Mouse (Mus musculus) granulocyte monocyte progenitor cell, adult 5-6 weeks (primary cell): ENCODE measurements around the gene Kif1b. TPM values are rescaled to one million over a fixed set of nuclear protein-coding genes. Genes with fewer than 3 reads are reported as not detected.
"Not testable (repeated sequence)": the region's sequence is repeated elsewhere in the genome, so short reads cannot be mapped to it uniquely, and the experiment has no call there.

ENCODE experiments used
- ATAC-seq: replicated peaks from 2 replicates; pipeline ENCODE4 v1.8.0; 2016; ENCODE audit warnings: mild to moderate bottlenecking, moderate TSS enrichment, inconsistent platforms; ENCODE audit not compliant: poor library complexity, severe bottlenecking
- total RNA-seq, 2 experiments: library from RNA; stranded (forward) in 1 of 2; stranded (reverse) in 1 of 2; fragments of 200-712, 200-1000 nt in 1 of 2; fragments of >200 nt in 1 of 2; fragmentation: Nextera tagmentation in 1 of 2; gene quantifications; 2 replicates each; pipeline ENCODE4 v1.2.3; 2014 to 2017

Kif1b gene
- total RNA-seq, 2 experiments from 2014 or later, result 24.2 to 26.3 TPM

DNA sequence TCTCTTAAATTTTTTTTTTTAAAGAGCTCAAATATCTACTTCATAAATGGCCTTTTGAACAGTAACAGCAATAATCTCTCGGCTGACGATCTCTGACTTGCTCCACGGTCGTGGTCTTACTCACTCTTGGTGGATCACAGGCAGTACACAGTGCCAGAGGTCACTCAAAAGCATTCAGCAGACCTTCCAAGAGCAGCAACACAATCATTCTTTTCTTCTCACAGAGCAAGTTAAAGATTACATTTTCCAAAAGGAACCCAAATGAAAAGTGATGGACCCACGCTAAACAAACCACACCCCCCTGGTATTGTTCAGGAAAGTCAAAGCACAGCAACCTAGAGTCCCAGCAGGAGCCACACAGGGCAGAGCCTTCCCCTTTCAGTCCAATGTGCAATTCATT is 130.4 kb downstream of the Kif1b start:
- no peak for ATAC-seq

DNA sequence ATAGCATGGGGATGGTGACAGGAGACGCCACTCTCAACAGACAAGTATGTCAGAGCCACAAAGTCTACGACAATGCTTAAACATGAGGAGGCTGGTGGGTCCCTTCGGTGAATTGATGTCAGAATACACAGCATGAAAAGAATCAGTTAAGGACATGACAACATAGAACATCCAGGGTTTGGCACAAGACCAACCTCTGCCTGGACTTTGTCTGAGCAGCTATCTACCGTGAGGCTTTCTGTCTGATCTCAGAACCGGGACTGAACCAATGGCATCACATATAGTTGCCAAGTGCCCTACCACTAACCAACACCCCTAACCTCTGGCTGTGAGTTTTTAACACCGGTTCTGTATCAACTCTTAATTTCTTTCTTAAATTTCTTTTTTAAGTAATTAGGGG is 130.8 kb downstream of the Kif1b start:
- ATAC-seq, result no peak

DNA sequence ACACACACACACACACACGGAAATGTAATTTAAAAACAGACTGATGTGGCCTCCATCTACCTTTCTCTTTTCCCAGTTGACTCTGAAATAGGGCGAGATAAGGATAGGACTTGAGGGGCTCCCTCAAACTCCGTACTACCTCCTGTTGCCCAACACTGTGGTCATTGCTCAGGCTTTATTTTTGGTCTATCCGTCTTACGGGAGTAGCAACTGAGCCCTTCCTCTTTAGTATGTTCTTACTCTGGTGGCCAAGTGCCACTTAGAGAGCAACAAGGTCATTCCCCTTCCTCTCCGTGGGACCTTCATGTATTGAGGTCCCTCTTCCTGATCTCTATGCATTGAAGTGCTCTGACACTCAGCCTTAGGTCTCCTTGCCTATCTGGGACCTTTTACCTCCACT is 133.8 kb downstream of the Kif1b start:
- ATAC-seq, result peak; percentile 81

DNA sequence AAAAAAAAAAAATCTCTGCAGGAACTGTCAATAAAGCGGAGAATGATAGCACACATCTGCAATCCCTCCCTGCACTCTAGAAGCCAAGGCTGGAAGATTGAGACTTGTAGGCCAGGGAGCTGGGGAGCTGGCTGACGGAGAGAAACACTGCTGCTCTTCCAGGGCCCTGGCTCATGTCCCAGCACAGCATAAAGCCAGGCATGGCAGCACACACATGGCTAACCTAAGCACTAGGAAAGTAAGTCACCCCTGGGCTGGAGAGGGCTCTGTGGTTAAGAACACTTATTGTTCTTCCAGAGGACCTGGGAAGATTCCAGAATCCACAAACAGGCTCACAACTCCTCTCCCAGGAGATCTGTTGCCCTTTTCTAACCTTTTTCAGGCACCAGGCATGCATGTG is 134.8 kb downstream of the Kif1b start:
- ATAC-seq, result no peak

DNA sequence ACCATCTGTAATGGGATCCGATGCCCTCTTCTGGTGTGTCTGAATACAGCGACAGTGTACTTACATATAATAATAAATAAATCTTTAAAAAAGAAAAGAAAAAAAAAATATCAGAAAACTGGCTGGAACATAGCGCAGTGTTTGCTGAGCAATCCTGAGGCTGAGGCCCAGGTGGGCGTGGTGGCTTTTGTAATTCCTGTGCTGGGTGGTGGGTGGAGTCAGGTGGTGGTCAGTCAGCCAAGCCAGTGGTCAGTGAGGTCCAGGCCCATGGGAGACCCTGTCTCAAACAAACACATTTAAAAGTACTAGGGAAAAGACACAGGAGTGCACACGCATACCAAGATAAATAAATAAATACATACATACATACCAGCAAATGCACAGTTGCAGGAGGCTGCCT is 135.4 kb downstream of the Kif1b start:
- no peak for ATAC-seq

DNA sequence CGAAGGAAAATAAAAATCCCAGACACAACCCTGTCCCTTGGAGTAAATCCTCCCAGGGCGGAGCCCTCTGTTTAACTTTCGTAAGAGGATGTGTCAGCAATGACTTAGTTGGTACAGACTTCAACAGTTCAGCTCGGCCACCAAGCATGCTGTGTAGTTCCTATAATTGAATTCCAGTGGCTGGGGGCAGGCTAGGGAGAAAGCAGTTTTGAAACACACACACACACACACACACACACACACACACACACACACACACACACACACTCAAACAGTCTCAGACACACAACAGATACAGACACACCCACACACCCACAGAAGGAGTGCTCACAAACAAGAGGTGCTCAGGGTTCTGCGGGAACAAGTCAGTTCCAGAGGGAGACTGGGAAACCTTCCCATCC is 135.9 kb downstream of the Kif1b start:
- ATAC-seq, result peak; percentile 48

DNA sequence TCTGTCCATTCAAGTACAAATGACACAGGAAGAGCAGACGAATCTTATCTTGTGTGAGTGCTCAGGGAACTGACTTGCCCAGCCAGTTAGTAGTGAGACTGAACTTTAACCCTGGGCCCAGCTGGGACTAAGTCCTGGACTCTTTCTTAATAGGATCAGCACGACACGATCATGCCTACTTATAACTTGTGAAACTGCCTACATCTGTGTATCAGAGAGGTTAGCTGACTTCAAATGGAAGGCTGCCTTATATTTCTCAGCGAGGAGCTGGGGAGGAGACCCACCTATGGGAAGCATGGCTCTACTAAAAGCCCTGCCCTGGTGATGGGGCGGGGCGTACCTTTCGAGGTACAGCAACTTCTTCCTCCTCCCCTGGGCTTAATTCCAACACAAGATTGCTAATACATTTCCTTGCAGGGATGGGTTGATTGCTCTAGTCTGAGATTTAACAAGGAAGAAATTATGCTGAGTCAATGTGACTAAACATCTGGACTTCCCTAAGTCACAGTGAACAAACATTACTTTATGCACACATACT is 137.0 kb downstream of the Kif1b start:
- peak; percentile 35 for ATAC-seq

DNA sequence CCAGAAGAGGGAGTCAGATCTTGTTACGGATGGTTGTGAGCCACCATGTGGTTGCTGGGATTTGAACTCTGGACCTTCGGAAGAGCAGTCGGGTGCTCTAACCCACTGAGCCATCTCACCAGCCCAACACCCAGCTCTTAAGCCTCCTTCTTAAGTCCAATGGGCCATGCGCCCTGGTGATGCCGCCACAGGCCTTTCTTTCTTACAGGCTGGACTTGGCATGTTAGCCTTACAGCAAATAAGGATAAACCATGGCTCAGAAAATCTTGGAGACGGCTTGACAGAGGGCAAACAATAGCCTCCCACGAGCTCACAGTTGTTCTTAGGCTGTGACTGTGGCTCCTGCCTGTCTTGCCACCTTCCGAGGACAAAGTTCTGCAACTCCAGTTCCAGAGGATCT is 137.6 kb downstream of the Kif1b start:
- not testable (repeated sequence) for ATAC-seq

DNA sequence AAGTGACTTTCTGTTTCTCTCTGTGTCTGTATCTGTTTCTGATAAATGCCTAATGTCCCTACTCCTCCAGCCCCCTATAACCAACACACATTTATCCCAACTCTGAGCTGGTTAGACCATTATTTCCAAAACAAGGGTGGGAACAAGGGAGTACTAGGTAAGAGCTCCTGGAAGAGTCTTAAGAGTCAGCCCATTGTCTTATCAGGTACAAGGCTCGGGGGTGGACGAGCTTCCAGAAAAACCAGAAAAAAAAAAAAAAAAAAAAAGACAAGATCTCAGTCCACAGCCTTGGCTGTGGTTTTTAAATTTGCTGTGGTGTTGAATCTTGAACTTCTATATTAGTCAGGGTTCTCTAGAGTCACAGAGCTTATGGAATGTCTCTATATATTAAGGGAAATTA is 139.5 kb downstream of the Kif1b start:
- ATAC-seq, result no peak

DNA sequence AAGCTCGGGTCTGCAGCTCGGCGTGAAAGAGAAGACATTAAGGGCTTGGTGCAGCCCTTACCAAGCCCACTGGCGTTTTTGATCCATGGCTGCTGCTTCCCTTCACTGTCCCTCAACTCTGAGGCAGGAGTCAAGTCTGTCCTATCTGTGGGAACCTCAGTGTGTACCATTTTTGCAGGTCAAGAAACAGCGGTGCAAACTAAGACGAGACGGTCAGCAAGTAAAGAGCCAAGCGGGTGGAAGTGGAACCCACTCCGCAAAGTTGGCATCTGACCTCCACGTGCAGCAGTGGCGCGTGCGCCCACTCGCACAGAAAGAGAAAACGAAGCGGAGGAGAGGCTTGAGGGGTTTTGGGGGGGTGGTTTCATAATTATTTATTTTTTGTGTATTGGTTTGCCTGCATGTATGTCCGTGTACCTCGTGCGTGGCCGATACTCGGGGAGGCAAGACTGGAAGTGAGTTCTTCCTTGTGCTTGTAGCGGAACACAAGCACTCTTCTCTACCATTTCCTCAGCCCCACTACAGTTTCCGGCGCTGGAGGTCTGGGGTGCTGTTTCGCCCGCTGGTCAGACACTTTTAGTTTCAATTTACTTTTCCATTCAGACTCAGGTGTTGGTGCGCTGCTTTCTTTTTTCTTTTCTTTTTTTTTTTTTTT is 140.4 kb downstream of the Kif1b start:
- peak; percentile 26 for ATAC-seq

DNA sequence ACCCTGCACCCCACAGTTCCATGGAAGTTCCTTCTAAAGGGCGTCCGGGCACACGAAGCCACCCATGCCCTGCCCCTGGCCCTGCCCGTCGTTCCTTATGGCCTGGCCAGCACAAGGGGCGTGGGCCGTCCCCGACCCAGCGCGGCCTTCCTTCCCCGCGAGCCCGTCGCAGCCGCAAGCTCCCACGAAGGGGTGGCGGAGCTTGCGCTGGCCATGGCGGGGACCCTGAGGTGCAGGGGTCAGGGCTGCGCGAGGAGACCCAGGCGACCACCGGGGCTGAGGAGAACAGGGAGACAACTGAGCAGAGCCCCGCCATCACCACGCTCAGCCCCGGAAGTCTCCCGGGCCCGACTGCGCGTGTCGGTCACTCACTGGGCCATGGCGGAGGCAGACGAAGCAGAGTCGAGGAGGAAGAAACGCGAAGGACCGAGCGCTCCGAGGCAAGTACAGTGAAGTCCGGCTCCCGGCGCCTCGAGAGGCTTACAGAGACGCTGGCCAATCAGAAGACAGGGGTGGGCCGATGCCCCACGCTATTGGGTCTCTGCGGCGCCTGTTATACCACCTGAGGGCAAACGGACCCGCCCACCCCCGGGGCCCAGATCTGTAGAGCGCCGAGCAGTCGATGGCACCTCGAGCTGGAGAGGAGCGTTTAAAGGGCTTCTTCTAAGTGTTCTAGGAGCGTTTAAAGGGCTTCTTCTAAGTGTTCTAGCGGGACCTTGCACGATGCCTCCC is 141.1 kb downstream of the Kif1b start, which contains the start of gene Pgd:
Gene Pgd, minus strand, starts transcription at position 557 of the 732 bp plus-strand sequence.
- ATAC-seq, result peak; percentile 89

DNA sequence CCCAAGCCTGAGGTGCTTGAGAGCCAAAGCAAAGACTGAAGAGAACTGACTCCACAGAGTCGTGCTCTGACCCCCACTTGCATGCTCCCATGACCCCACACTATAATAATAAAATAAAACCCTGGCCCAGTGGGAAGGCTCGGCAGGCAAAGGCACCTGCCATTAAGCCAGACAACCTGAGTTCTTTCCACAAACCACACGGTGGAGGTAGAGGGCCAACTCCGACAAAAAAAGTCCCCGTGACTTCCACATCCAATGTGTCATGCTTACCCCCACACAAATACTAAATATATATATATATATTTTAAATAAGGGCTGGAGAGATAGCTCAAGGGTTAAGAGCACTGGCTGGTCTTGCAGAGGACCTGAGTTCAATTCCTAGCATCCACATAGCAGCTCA is 143.3 kb downstream of the Kif1b start:
- ATAC-seq, result no peak

DNA sequence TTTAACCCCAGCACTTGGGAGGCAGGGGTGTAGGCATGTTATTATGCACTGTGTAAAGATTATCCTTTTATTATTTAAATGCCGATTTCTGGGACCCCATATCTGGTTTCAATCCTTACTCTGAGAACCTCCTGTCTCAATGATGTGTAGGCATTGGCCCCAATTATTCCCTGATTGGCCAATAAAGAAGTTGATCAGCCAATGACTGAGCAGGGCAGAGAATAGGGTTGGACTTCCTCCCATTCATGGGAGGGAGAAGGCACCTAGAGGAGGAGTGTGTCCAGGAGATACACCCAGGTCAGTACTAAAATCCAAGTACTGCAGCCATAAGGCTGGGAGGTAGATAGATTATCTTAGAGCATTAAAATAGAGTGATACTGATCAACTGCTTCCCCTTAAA is 144.3 kb downstream of the Kif1b start:
- no peak for ATAC-seq

DNA sequence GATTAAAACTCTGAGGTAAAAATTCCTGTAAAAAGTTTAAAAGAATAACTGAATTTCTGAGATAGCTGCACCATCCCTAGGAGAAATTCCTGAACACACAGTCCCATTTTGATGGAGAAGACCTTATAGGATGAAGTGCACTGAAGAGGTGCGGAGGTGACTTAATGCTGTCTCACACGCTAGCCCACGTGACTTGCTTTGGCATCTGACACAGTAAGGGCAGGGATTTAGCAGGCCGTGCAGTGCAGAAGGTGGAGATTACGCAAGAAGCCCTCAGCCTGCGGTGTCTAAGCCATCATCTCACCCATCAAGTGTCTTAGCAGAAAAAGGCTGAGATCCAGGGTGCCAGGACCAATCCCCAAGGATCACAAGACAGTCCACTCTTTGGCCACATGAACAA is 146.3 kb downstream of the Kif1b start:
- ATAC-seq, result peak; percentile 58

DNA sequence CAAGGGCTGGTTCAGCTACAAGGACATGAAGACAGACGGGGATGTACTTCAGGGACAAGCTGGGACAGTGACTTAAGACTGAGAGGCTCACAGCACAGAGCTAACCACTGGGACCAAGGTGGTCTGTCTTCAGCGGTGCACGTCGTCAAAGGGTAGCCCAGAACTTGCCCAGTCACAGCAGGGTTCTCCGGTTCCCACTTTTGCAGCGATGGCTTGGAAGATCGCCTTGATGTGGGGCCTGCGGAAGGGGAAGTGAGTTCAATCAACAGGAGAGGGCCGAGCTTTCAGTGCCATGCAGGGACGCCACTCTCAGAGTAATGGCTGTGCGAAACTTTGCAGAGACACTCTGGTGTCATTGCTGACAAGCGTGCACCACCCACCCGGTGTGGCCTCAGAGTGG is 147.6 kb downstream of the Kif1b start:
- no peak for ATAC-seq

DNA sequence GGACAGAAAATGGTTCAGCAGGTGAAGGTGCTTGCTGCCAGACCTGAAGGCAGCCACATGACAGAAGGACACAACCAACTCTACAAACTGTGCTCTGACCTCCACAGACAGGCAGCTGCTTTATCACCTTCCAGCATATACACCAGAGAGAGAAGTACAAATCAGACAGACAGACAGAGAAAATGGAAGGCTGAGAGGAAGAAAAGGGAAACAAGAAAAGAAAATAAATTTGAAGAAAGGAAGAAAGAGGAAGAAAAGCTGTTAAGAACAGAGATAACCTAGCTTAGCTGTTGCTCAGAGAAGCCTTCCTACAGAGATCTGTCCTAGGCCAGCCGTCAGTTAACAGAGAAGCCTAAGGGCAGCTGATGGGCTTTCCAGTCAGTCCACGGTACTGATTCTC is 148.3 kb downstream of the Kif1b start:
- no peak for ATAC-seq

DNA sequence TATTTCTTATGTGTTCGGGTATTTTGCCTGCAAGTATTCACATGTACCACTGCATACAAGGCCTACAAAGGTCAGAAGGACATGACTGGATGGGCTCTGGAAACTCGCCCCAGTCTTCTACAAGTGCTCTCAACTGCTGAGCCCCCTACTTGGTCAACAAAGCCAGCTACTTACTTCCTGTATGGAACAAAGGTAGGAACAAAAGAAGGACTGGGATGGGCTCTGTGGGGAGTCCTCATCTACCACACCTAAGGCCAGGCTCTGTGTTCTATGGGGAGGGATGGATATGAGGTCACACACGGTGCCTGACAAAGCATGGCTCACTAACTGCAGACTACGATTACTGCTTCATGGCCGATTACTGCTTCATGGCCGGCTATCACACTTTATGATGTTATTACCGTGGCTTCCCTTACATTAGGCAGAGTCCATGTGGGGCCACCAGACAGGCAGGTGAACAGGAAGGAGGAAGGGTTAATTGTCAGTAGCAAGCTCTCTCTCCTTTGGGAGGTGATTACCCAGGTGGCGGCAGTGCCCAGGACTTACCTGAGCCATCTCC is 150.0 kb downstream of the Kif1b start:
- no peak for ATAC-seq

DNA sequence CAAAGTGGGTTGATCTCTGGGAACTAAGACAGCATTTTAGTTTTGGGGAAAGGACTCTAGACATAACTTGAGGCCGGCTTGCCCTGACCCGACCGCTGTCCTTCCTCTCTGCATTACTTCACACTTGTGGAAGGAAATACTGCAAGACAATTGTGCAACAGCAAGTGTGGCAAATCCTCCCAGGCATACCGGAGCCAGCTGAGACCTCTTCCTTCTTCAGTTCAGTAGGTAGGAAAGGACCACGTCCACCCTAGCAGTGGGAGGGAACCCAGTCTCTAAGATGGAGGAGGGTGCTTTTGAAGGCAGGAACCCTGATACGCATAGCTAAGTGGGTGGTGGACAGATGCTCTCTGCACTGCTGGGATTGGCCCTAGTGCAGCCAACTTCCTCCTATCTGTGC is 151.8 kb downstream of the Kif1b start:
- peak; percentile 95 for ATAC-seq

DNA sequence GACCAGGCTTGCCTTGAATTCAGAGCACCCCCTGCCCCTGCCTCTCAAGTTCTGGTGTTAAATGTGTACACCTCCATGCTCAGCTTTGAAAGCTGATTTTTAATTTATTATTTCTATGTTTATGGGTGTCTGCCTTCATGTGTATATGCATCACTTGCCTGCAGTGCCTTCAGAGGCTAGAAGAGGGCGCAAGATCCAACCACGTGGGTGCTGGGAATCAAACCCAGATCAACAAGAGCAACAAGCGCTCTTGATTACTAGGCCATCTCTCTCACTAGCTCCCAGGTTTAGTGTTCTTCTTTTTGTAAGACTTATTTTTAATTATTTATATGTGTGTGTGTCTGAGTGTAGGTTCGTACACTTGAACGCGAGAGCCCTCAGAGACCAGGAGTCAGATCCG is 152.6 kb downstream of the Kif1b start:
- no peak for ATAC-seq

DNA sequence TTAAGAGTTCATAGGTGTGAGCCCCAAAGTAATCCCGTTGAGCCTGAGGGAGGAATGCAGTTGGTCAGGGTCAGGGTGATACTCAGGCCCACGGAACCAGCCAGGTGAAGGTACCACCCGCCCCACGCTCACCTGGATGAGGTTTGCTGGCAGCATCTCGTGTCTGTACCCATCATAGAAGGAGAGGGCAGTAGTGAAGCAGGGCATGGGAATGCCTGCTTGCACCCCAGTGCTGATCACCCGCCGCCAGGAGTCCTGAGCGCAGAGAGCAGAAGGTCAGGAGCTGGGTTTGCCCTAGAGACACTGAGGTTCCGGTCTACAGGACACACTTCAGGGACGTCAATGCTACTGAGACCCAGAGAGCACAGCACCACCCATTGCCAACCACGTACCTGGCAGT is 156.8 kb downstream of the Kif1b start:
- ATAC-seq, result no peak

DNA sequence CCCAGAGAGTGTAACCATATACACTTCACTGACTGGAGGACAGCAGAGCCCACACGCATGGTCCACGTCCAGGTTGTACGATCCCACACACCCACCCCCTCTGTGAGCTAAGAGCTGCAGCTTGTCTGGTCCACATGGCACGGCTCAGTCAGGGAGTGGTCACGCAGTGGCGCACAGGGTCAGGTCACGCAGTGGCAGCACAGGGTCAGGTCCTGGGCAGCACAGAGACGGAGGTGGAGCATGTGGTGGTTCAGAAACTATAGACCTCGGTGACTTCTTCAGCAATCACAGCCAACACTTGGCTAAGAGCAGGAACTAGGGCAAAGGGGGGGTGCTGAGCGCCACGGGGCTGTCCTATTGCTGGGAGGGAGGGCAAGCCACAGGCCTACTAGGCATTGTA is 157.2 kb downstream of the Kif1b start:
- no peak for ATAC-seq

DNA sequence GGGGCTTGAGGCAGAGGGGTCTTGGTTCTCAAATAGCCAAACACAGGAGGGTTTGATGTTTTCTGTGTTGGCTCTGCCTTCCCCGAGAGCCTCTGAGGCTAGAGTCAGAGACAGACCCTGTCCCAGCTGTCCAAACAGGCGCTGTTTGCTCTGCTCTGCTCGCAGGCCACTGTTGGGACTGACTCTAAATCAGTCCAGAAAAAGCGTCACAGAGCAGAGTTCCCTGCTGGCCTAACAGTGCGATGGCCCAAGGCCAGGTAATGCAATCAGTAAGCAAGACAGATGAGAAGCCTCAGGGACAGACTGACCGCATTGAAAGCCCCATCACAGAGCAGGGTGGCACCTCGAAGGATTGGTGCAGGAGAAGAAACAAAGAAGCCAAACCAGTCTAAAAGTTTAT is 157.9 kb downstream of the Kif1b start:
- ATAC-seq, result no peak
